Mouse (Mus musculus): Measurements from ENCODE around the gene Nell2.

- TF ChIP-seq POLR2A (IDR thresholded peaks at IDR 0.05; ENCODE audit: insufficient read depth, low read depth, low read length) (no peak), CTCF (IDR thresholded peaks at IDR 0.05; ENCODE audit: insufficient read depth, low read depth, low read length) (no peak)
Observed at GRCm38 (mm10) chr15:95231171-95231570, 297.2 kb downstream of the Nell2 start.

All from olfactory bulb, adult 2 months (tissue).